Mouse (Mus musculus) embryonic fibroblast, embryonic 13.5 days (primary cell): ENCODE data around the gene Hdac11.

Source experiments
- CTCF ChIP-seq: IDR thresholded peaks from 2 replicates; pipeline ENCODE4 v1.5.1; 2011; ENCODE audit warnings: mild to moderate bottlenecking, control low read depth, low read length, moderate library complexity, borderline replicate concordance; ENCODE audit not compliant: insufficient read depth
- POLR2A ChIP-seq: IDR thresholded peaks from 2 replicates; pipeline ENCODE4 v1.6.1; 2011; ENCODE audit warnings: low read depth, mild to moderate bottlenecking, control low read depth, low read length, moderate library complexity

DNA sequence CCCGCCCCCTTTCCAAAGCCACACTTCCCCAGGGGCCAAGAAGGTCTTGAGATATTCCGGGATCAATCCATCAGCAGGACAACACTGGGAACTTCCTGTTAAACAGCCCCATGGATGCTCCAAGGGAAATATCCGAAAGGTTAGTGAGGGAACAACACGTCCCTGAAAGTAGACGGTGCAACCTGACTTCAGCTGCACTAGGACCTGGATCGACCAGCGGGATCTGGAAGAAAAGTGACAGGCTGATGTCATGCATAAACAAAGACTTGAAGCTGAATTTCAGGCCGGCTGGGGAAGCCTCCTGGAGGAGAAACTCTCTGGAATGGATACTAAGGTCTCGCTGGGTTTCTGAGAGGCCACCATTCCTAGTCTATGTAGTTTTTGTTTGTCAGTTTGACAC lies 39.3 kb upstream of the Hdac11 start:
- TF ChIP-seq CTCF (no peak), POLR2A (no peak)
